ENCODE assay signal across 23 mouse cellular contexts in the genomic region with DNA sequence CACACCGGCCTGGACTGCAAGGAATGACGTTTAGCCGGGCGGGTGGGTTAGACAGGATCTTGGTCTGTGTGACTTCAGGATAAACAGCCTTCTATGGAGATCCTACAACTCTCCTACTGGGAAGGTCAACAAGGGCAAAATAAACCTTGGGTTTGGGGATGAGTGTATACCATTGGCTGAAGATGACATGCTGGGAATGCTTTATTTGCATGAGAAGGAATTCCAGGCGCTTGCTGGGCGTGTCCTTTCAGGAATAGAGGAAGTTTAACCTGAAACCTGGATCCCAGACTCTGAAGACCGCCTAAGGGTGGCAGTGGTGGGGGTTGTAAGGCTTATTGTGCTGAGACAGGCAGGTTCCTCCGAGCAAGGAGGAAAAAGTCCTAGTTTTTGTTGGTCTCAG. TPM values are rescaled to one million over a fixed set of nuclear protein-coding genes. Genes with fewer than 3 reads are reported as not detected.
"Had no signal": no experiment of that assay in that cellular context is flagged by ENCODE, and none has a peak within 500 bp of the region (broad histone marks: within the 10 kb centered on the region; RNA-seq: fewer than 3 reads in every experiment).

A gene (minus strand): TSS at position 25 of the 400 bp plus-strand sequence.

- H3K36me3 ChIP-seq: liver, embryonic 13.5 days; midbrain, embryonic 12.5 days; midbrain, embryonic 15.5 days; neural tube, embryonic 12.5 days; neural tube, embryonic 15.5 days had no signal

- ATAC-seq: lung, postnatal 0 days; midbrain, embryonic 15.5 days had no signal

- H3K27ac ChIP-seq: kidney, postnatal 0 days; layer of hippocampus, adult 2 months; left cerebral cortex, adult 2 months; liver, embryonic 13.5 days; macrophage; midbrain, embryonic 12.5 days; midbrain, embryonic 15.5 days; neural tube, embryonic 12.5 days; neural tube, embryonic 15.5 days; stomach, postnatal 0 days had no signal

- H3K9me3 ChIP-seq: liver, embryonic 13.5 days; midbrain, embryonic 12.5 days; midbrain, embryonic 15.5 days; neural tube, embryonic 12.5 days; neural tube, embryonic 15.5 days had no signal

- H3K9ac ChIP-seq: liver, embryonic 13.5 days; lung, embryonic 14.5 days; midbrain, embryonic 12.5 days; midbrain, embryonic 15.5 days; neural tube, embryonic 12.5 days; neural tube, embryonic 15.5 days had no signal

- DNase-seq: kidney, postnatal 25 days; layer of hippocampus, adult 9-11 months; liver, embryonic 13.5 days; lung, embryonic 14.5 days; right cerebral cortex, adult 18-20 months; right cerebral cortex, postnatal 14 days; right cerebral cortex, postnatal 4 days; thymus, adult 2 months; thymus, postnatal 14 days; thymus, postnatal 4 days had no signal

- H3K4me1 ChIP-seq: liver, embryonic 13.5 days; midbrain, embryonic 12.5 days; midbrain, embryonic 15.5 days; neural tube, embryonic 12.5 days; neural tube, embryonic 15.5 days had no signal

- H3K27me3 ChIP-seq: liver, embryonic 13.5 days; midbrain, embryonic 12.5 days; midbrain, embryonic 15.5 days; neural tube, embryonic 12.5 days; neural tube, embryonic 15.5 days had no signal

- H3K4me3 ChIP-seq: layer of hippocampus, adult 2 months; left cerebral cortex, adult 2 months; liver, embryonic 13.5 days; midbrain, embryonic 12.5 days; midbrain, embryonic 15.5 days; neural tube, embryonic 12.5 days; neural tube, embryonic 15.5 days had no signal

- H3K4me2 ChIP-seq: liver, embryonic 13.5 days; lung, embryonic 14.5 days; midbrain, embryonic 12.5 days; midbrain, embryonic 15.5 days; neural tube, embryonic 12.5 days; neural tube, embryonic 15.5 days had no signal

RNA-seq across cellular contexts. Expression of the gene that starts here (rescaled TPM):
- total RNA-seq: liver, adult 2 months; megakaryocyte, adult 5-6 weeks had no signal
- polyA plus RNA-seq: kidney, postnatal 0 days; large intestine, adult 2 months; liver, adult 2 months; lung, embryonic 14.5 days; lung, postnatal 0 days; macrophage; stomach, postnatal 0 days; thymus, adult 2 months had no signal
